Mouse (Mus musculus) spleen, adult 2 months (tissue): ENCODE data around the gene Pard3.

Experiments used
- CTCF ChIP-seq: fragments of 200-500 bp; IDR thresholded peaks from 2 replicates; pipeline ENCODE4 v1.5.1; 2011; ENCODE audit warnings: mild to moderate bottlenecking, inconsistent platforms; ENCODE audit not compliant: insufficient read depth, insufficient read length, insufficient replicate concordance; ENCODE audit errors: extremely low read depth
- POLR2A ChIP-seq: fragments of 200-500 bp; IDR thresholded peaks from 2 replicates; pipeline ENCODE4 v1.6.1; 2011; ENCODE audit warnings: low read depth, low read length, inconsistent platforms

GRCm38 (mm10) chr8:127144562-127144961 is 80.9 kb downstream of the Pard3 start:
- TF ChIP-seq POLR2A (no peak), CTCF (no peak)
